Mouse (Mus musculus) midbrain, postnatal 0 days (tissue): ENCODE results near the gene Abcb8. TPM values are rescaled to one million over a fixed set of nuclear protein-coding genes. Genes with fewer than 3 reads are reported as not detected.

Experiments used
- ATAC-seq: fragments of 200-750 bp; cut with Nextera tagmentation; 2 replicates; pipeline ENCODE4 v1.8.0; 2017; ENCODE audit warnings: moderate number of reproducible peaks, mild to moderate bottlenecking, moderate TSS enrichment, moderate library complexity; ENCODE audit not compliant: low FRiP score
- DNase-seq: peaks from one replicate; pipeline ENCODE4 v3.0.0-alpha.2; 2015; ENCODE audit warnings: low spot score
- H3K27ac ChIP-seq: fragments of 300-500 bp; sonication (generic); 2 replicates; pipeline ENCODE4 v1.5.1; 2014; ENCODE audit warnings: low read depth, mild to moderate bottlenecking, low read length, mixed read lengths
- H3K27me3 ChIP-seq: fragments of 300-500 bp; sonication (generic); 2 replicates; pipeline ENCODE4 v1.6.1; 2014; ENCODE audit warnings: low read length, control low read depth, mixed read lengths; ENCODE audit not compliant: insufficient read depth
- H3K36me3 ChIP-seq: fragments of 300-500 bp; sonication (generic); 2 replicates; pipeline ENCODE4 v1.6.1; 2014; ENCODE audit warnings: low read length, control low read depth, mixed read lengths; ENCODE audit not compliant: insufficient read depth
- H3K4me1 ChIP-seq: fragments of 300-500 bp; sonication (generic); 2 replicates; pipeline ENCODE4 v1.6.1; 2014; ENCODE audit warnings: mild to moderate bottlenecking, control low read depth, antibody characterized with exemption, low read length, mixed read lengths; ENCODE audit not compliant: insufficient read depth
- H3K4me2 ChIP-seq: fragments of 300-500 bp; sonication (generic); 2 replicates; pipeline ENCODE4 v1.6.1; 2014; ENCODE audit warnings: low read depth, mild to moderate bottlenecking, low read length, mixed read lengths; ENCODE audit not compliant: poor library complexity, severe bottlenecking
- H3K4me3 ChIP-seq: fragments of 300-500 bp; sonication (generic); 2 replicates; pipeline ENCODE4 v1.5.1; 2014; ENCODE audit warnings: low read depth, mild to moderate bottlenecking, low read length, moderate library complexity
- H3K9ac ChIP-seq: fragments of 300-500 bp; sonication (generic); replicated peaks from 2 replicates; pipeline ENCODE4 v1.6.1; 2014; ENCODE audit warnings: mild to moderate bottlenecking, low read length, moderate library complexity, mixed read lengths; ENCODE audit not compliant: poor library complexity, severe bottlenecking
- H3K9me3 ChIP-seq: fragments of 300-500 bp; sonication (generic); 2 replicates; pipeline ENCODE4 v1.6.1; 2016; ENCODE audit warnings: low read length, control low read depth
- CTCF ChIP-seq: IDR thresholded peaks from 2 replicates; pipeline ENCODE4 v1.5.1; 2016; ENCODE audit warnings: antibody characterized with exemption, mild to moderate bottlenecking
- WGBS: fragments of 180-500 bp; shearing (Covaris S2); extraction: QIAGEN DNeasy Blood & Tissue Kit; methylation state at CpG from one replicate; pipeline ENCODE4 v1.1.7; 2014; 5-methylcytosine and 5-hydroxymethylcytosine counted together
- polyA plus RNA-seq: library from polyadenylated mRNA; unstranded; fragments of >200 nt; fragmentation: Nextera tagmentation; extraction: Ambion mirVana; gene quantifications from 2 replicates; pipeline ENCODE4 v1.2.1, GENCODE M21; 2015
- total RNA-seq: library from RNA; depleted of rRNA; stranded (reverse); fragments of >200 nt; gene quantifications from 2 replicates; pipeline ENCODE4 v1.2.3, GENCODE M21; 2014

Abcb8 gene
- total and polyA plus RNA-seq, 2 experiments from 2014 or later, result 42.4 to 71.7 TPM

DNA sequence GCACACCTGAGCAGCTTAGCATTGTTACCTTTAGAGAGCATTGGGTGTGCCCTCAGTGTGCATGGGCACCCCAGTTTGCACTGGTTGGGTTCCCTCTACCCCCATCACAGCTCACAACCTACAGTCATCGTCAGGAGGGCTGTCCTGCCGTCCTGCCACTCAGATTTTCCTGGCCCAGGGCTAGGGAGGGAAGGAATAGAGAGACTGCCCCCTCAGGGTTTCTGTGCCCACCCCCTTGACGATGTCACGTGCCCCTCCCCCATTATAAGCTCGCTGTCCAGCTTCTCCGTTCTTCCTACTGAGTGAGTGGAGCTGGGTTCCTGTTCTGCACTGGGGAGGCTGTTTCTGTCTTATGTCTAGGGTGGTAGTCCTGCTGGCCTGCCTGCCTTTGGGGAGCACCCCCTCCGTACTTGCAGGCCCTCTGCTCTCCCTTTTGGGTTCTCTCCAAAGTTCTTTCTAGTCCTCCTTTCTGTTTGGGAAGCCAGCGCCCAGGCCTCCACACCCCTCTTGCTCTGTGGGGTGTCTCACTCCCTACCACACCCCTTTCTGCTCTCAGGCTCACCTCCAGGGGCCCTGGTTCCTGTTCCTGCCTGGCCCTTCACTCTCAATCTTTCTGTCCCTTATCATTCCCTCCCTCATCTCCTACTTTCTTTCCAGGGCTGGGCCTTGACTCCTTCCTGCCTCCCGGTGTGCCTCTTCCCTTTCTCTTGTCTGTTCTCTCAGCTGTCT, 33.3 kb downstream of the Abcb8 start:
- H3K4me1 ChIP-seq, result peaks cover 16% of the 10 kb centered on the region; the same call in 1 of the 2 replicates
- H3K9ac ChIP-seq, result no peak overlapping the region
- ATAC-seq (no peak), DNase-seq (no peak)
- no peak overlapping the region for H3K27ac ChIP-seq
- H3K27me3 ChIP-seq, result no peaks in the 10 kb centered on the region
- peaks cover 19% of the 10 kb centered on the region for H3K36me3 ChIP-seq
- peak overlapping the region; percentile 94; the same call in 1 of the 2 replicates for H3K4me2 ChIP-seq
- WGBS, result 12% methylated on average over 9 of the region's 9 CpGs
- no peaks in the 10 kb centered on the region for H3K9me3 ChIP-seq
- TF ChIP-seq CTCF, result no peak
- peak overlapping the region; percentile 59; the same call in 1 of the 2 replicates for H3K4me3 ChIP-seq

DNA sequence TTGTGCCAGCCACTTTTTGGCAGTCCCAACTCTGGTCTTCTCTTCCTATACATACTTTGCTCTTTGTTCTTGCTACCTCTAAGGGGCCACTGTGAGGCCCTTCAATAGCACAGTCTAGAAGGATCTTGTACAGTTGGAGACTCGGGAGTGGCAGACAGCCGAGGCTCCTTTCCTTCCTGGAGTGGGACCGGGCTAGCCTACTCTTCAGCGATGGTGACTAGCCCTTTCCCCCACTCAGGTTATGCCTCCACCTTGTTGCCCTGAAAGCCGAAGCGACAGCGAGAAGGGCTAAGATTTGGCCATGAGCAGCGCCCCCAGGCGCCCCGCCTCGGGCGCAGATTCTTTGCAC, 33.8 kb downstream of the Abcb8 start:
- no peak overlapping the region for H3K4me2 ChIP-seq
- H3K27me3 ChIP-seq, result no peaks in the 10 kb centered on the region
- no peak overlapping the region for H3K27ac ChIP-seq
- H3K4me1 ChIP-seq, result peaks cover 16% of the 10 kb centered on the region; the same call in 1 of the 2 replicates
- H3K4me3 ChIP-seq, result no peak overlapping the region
- ATAC-seq (no peak), DNase-seq (no peak)
- H3K36me3 ChIP-seq, result peaks cover 23% of the 10 kb centered on the region
- H3K9ac ChIP-seq, result no peak overlapping the region
- TF ChIP-seq CTCF, result no peak
- no peaks in the 10 kb centered on the region for H3K9me3 ChIP-seq
- WGBS, result 25% methylated on average over 12 of the region's 12 CpGs

DNA sequence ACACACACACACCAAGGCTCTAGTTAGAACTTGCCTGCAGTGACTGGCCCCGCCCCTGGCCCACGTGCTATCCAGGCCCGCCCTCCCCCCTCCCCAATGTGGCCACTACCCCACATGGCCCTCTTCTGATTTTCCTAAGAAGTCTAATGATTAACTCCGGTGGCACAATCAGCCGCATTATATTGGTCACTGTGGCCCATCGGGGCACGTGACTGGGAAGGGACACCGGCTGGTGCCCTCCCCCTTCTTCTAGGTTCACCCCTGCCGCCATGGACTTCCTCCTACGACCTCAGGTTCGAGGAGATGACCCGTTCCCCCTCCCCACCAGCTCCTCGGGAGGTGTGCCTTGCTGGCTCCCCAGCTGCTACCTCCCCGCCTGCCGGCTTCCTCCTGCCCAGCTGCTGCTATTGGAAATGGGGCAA, 34.5 kb downstream of the Abcb8 start:
- H3K9ac ChIP-seq, result no peak overlapping the region
- no peak overlapping the region for H3K4me2 ChIP-seq
- DNase-seq (no peak), ATAC-seq (no peak)
- no peaks in the 10 kb centered on the region for H3K9me3 ChIP-seq
- TF ChIP-seq CTCF, result no peak
- no peaks in the 10 kb centered on the region for H3K27me3 ChIP-seq
- H3K27ac ChIP-seq, result no peak overlapping the region
- peaks cover 10% of the 10 kb centered on the region; the same call in 1 of the 2 replicates for H3K4me1 ChIP-seq
- peaks cover 29% of the 10 kb centered on the region for H3K36me3 ChIP-seq
- 11% methylated on average over 13 of the region's 15 CpGs for WGBS
- no peak overlapping the region for H3K4me3 ChIP-seq

DNA sequence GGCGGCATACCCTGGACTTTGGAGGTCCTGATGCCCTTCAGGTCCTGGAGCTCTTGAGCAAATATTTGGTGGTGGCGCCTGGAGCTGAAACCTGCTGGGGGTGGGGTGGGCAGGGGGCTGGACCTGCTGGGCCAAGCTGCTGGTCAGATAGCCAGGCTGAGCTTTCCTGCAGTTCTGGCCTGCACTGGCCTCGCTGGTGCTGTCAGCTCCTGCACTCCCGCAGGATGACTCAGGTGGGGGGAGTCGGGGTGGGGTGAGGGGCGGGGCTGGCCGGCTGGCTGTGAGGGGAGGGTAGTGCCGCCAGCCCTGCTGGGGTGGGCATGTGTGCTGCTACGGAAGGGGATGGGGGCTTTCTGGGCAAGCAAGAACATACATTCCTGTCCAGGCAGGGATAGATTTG, 35.1 kb downstream of the Abcb8 start:
- Histone ChIP-seq H3K9me3 (no peaks in the 10 kb centered on the region), H3K9ac (no peak overlapping the region), H3K4me1 (peaks cover 10% of the 10 kb centered on the region; the same call in 1 of the 2 replicates), H3K27me3 (no peaks in the 10 kb centered on the region), H3K36me3 (peaks cover 29% of the 10 kb centered on the region), H3K4me3 (no peak overlapping the region), H3K27ac (no peak overlapping the region), H3K4me2 (no peak overlapping the region)
- ATAC-seq, result no peak
- no peak for TF ChIP-seq CTCF
- DNase-seq, result no peak
- 22% methylated on average over 9 of the region's 9 CpGs for WGBS

DNA sequence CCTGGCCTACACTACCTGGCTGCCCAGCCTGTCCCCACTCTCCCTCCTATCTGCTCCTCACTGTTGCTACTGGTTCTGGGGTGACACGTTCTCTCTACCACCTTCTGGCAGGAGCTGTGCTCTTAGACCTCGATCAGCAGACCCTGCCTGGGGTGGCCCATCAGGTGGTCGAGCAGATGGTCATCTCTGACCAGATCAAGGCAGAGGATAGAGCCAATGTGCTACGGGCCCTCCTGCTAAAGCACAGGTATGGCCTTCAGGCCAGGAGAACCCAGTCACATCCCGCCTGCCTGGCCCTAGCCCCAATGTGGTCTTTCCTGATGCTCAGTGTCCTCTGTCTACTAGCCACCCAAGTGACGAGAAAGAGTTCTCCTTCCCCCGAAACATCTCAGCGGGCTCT, 40.5 kb downstream of the Abcb8 start:
- no peak for TF ChIP-seq CTCF
- peaks cover 48% of the 10 kb centered on the region for H3K36me3 ChIP-seq
- no peaks in the 10 kb centered on the region for H3K4me1 ChIP-seq
- no peaks in the 10 kb centered on the region for H3K27me3 ChIP-seq
- no peak for DNase-seq
- H3K9me3 ChIP-seq, result no peaks in the 10 kb centered on the region
- no peak overlapping the region for H3K9ac ChIP-seq
- H3K27ac ChIP-seq, result no peak overlapping the region
- WGBS, result 94% methylated on average over 8 of the region's 8 CpGs
- no peak for ATAC-seq
- no peak overlapping the region for H3K4me2 ChIP-seq
- no peak overlapping the region for H3K4me3 ChIP-seq

DNA sequence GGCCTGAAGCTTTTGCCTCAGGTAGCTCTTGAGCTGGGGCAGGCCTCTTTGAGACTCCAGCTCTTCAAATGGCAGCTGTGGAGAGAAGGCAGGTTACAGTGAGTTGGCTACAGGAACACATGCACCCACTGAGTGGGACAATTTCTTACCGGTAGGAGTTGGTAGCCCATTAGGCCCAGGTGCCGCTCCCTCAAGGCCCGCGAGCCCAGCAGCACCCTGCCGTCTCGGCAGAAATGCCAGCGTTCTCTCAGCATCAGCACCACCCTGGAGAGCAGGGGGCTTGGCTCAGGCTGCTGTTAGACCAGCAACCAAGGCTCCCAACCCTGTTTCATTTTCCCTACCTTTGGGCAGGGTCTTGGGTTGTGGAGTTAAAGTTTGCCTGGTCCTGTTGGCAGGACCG, 47.7 kb downstream of the Abcb8 start:
- WGBS, result 88% methylated on average over 8 of the region's 8 CpGs
- DNase-seq (no peak), ATAC-seq (no peak)
- Histone ChIP-seq H3K4me1 (peaks cover 10% of the 10 kb centered on the region; the same call in 1 of the 2 replicates), H3K9ac (no peak overlapping the region), H3K4me2 (no peak overlapping the region), H3K27ac (no peak overlapping the region), H3K36me3 (peaks cover 32% of the 10 kb centered on the region), H3K27me3 (no peaks in the 10 kb centered on the region), H3K9me3 (no peaks in the 10 kb centered on the region), H3K4me3 (no peak overlapping the region)
- TF ChIP-seq CTCF, result no peak
